Mouse (Mus musculus) liver, postnatal 0 days (tissue): ENCODE data around the gene Il12rb2.

ENCODE experiments used
- CTCF ChIP-seq: sonication (generic); IDR thresholded peaks from 2 replicates; pipeline ENCODE4 v1.5.1; 2016; ENCODE audit warnings: antibody characterized with exemption, low read depth
- EP300 ChIP-seq: IDR thresholded peaks from 2 replicates; pipeline ENCODE4 v1.6.1; 2016; ENCODE audit warnings: antibody characterized with exemption, low read depth, mild to moderate bottlenecking

- TF ChIP-seq CTCF, result no peak
- TF ChIP-seq EP300, result no peak
Measured at GRCm38 (mm10) chr6:67268245-67268612, 107.8 kb downstream of the Il12rb2 start.
